Mouse (Mus musculus) forebrain, embryonic 10.5 days (tissue): ENCODE measurements around the gene Tex264. TPM values are rescaled to one million over a fixed set of nuclear protein-coding genes. Genes with fewer than 3 reads are reported as not detected.

Source experiments
- DNase-seq: peaks from one replicate; pipeline ENCODE4 v3.0.0-alpha.2; 2017; ENCODE audit warnings: low spot score; ENCODE audit errors: extremely low spot score
- H3K27ac ChIP-seq: fragments of 300-500 bp; sonication (generic); 2 replicates; pipeline ENCODE4 v1.5.1; 2016; ENCODE audit warnings: mild to moderate bottlenecking
- H3K27me3 ChIP-seq: fragments of 300-500 bp; sonication (generic); 2 replicates; pipeline ENCODE4 v1.6.1; 2016; ENCODE audit warnings: mild to moderate bottlenecking; ENCODE audit not compliant: poor library complexity, severe bottlenecking
- H3K36me3 ChIP-seq: fragments of 300-500 bp; sonication (generic); replicated peaks from 2 replicates; pipeline ENCODE4 v1.6.1; 2016; ENCODE audit warnings: mild to moderate bottlenecking, moderate library complexity
- H3K4me1 ChIP-seq: fragments of 300-500 bp; sonication (generic); 2 replicates; pipeline ENCODE4 v1.6.1; 2016
- H3K4me3 ChIP-seq: fragments of 300-500 bp; sonication (generic); 2 replicates; pipeline ENCODE4 v1.5.1; 2016; ENCODE audit warnings: mild to moderate bottlenecking, moderate library complexity
- H3K9me3 ChIP-seq: fragments of 300-500 bp; sonication (generic); 2 replicates; pipeline ENCODE4 v1.6.1; 2016; ENCODE audit warnings: mild to moderate bottlenecking, moderate library complexity
- WGBS: fragments of 180-500 bp; shearing (Covaris S2); methylation state at CpG from one replicate; pipeline ENCODE4 v1.1.7; 2016; 5-methylcytosine and 5-hydroxymethylcytosine counted together
- polyA plus RNA-seq: library from polyadenylated mRNA; unstranded; fragments of >200 nt; fragmentation: Nextera tagmentation; extraction: Ambion mirVana; gene quantifications from 2 replicates; pipeline ENCODE4 v1.2.1, GENCODE M21; 2016

Tex264 gene
- 25.6 and 26.5 TPM in 2 replicates for polyA plus RNA-seq

GRCm38 (mm10) chr9:106685249-106686101 lies at the start of gene Tex264:
Tex264 (minus strand) TSS chr9:106685927.
- peak within 1 kb of the TSS; percentile 73 for H3K4me3 ChIP-seq
- WGBS: under 1% methylated on average over 86 of the region's 86 CpGs
- peak; percentile 68 for DNase-seq
- H3K9me3 ChIP-seq: no peaks in the 10 kb centered on the region
- peaks cover 33% of the 10 kb centered on the region for H3K4me1 ChIP-seq
- H3K27me3 ChIP-seq: no peaks in the 10 kb centered on the region
- H3K36me3 ChIP-seq: peaks cover 22% of the 10 kb centered on the region
- H3K27ac ChIP-seq: peak within 1 kb of the TSS; percentile 87

GRCm38 (mm10) chr9:106733690-106734089 lies 48.0 kb upstream of the Tex264 start:
- 85% methylated on average over 2 of the region's 2 CpGs for WGBS
- H3K27ac ChIP-seq: no peak overlapping the region
- no peak for DNase-seq
- H3K27me3 ChIP-seq: no peaks in the 10 kb centered on the region
- no peaks in the 10 kb centered on the region for H3K4me1 ChIP-seq
- H3K4me3 ChIP-seq: no peak overlapping the region
- H3K36me3 ChIP-seq: peaks cover 14% of the 10 kb centered on the region
- H3K9me3 ChIP-seq: no peaks in the 10 kb centered on the region

GRCm38 (mm10) chr9:106729416-106729815 lies 43.7 kb upstream of the Tex264 start:
- H3K4me3 ChIP-seq: no peak overlapping the region
- H3K27me3 ChIP-seq: no peaks in the 10 kb centered on the region
- H3K36me3 ChIP-seq: no peaks in the 10 kb centered on the region
- no peak overlapping the region for H3K27ac ChIP-seq
- DNase-seq: no peak
- no peaks in the 10 kb centered on the region for H3K9me3 ChIP-seq
- H3K4me1 ChIP-seq: no peaks in the 10 kb centered on the region
- 89% methylated on average over 2 of the region's 2 CpGs for WGBS

GRCm38 (mm10) chr9:106726891-106727290 lies 41.2 kb upstream of the Tex264 start:
- WGBS: 100% methylated on average over 1 of the region's 1 CpGs
- H3K4me1 ChIP-seq: no peaks in the 10 kb centered on the region
- no peaks in the 10 kb centered on the region for H3K27me3 ChIP-seq
- H3K27ac ChIP-seq: no peak overlapping the region
- H3K36me3 ChIP-seq: peaks cover 11% of the 10 kb centered on the region
- no peak for DNase-seq
- no peak overlapping the region for H3K4me3 ChIP-seq
- no peaks in the 10 kb centered on the region for H3K9me3 ChIP-seq

- no peaks in the 10 kb centered on the region for H3K27me3 ChIP-seq
- no peak for DNase-seq
- no peak overlapping the region for H3K27ac ChIP-seq
- no peaks in the 10 kb centered on the region for H3K9me3 ChIP-seq
- H3K36me3 ChIP-seq: peaks cover 21% of the 10 kb centered on the region
- WGBS: 95% methylated on average over 2 of the region's 2 CpGs
- H3K4me3 ChIP-seq: no peak overlapping the region
- H3K4me1 ChIP-seq: no peaks in the 10 kb centered on the region
Observed at GRCm38 (mm10) chr9:106725435-106725834, 39.7 kb upstream of the Tex264 start.

GRCm38 (mm10) chr9:106724864-106725263 lies 39.1 kb upstream of the Tex264 start:
- H3K4me3 ChIP-seq: no peak overlapping the region
- WGBS: 89% methylated on average over 1 of the region's 1 CpGs
- H3K36me3 ChIP-seq: peaks cover 27% of the 10 kb centered on the region
- H3K4me1 ChIP-seq: no peaks in the 10 kb centered on the region
- DNase-seq: no peak
- H3K27me3 ChIP-seq: no peaks in the 10 kb centered on the region
- no peaks in the 10 kb centered on the region for H3K9me3 ChIP-seq
- no peak overlapping the region for H3K27ac ChIP-seq

- Histone ChIP-seq H3K4me3 (no peak overlapping the region), H3K9me3 (no peaks in the 10 kb centered on the region), H3K36me3 (peaks cover 94% of the 10 kb centered on the region), H3K4me1 (no peaks in the 10 kb centered on the region), H3K27me3 (no peaks in the 10 kb centered on the region), H3K27ac (no peak overlapping the region)
- 93% methylated on average over 4 of the region's 4 CpGs for whole genome bisulfite sequencing
- DNase-seq: no peak
Observed at GRCm38 (mm10) chr9:106716729-106717128, 31.0 kb upstream of the Tex264 start.

GRCm38 (mm10) chr9:106716232-106716631 lies 30.5 kb upstream of the Tex264 start:
- Histone ChIP-seq H3K4me3 (no peak overlapping the region), H3K9me3 (no peaks in the 10 kb centered on the region), H3K4me1 (no peaks in the 10 kb centered on the region), H3K27me3 (no peaks in the 10 kb centered on the region), H3K36me3 (peaks cover 97% of the 10 kb centered on the region), H3K27ac (no peak overlapping the region)
- 94% methylated on average over 2 of the region's 2 CpGs for WGBS
- DNase-seq: no peak

GRCm38 (mm10) chr9:106712470-106712869 lies 26.7 kb upstream of the Tex264 start:
- no peak for DNase-seq
- 93% methylated on average over 2 of the region's 2 CpGs for WGBS
- H3K27ac ChIP-seq: no peak overlapping the region
- H3K4me3 ChIP-seq: no peak overlapping the region
- peaks cover 97% of the 10 kb centered on the region for H3K36me3 ChIP-seq
- no peaks in the 10 kb centered on the region for H3K4me1 ChIP-seq
- no peaks in the 10 kb centered on the region for H3K27me3 ChIP-seq
- H3K9me3 ChIP-seq: no peaks in the 10 kb centered on the region

GRCm38 (mm10) chr9:106692973-106693481 lies 7.3 kb upstream of the Tex264 start:
- H3K9me3 ChIP-seq: no peaks in the 10 kb centered on the region
- H3K36me3 ChIP-seq: peaks cover 68% of the 10 kb centered on the region
- H3K27me3 ChIP-seq: no peaks in the 10 kb centered on the region
- no peak for DNase-seq
- 91% methylated on average over 11 of the region's 11 CpGs for WGBS
- no peak overlapping the region for H3K27ac ChIP-seq
- no peak overlapping the region for H3K4me3 ChIP-seq
- no peaks in the 10 kb centered on the region for H3K4me1 ChIP-seq

GRCm38 (mm10) chr9:106688834-106689233 lies 3.1 kb upstream of the Tex264 start:
- Histone ChIP-seq H3K4me1 (peaks cover 33% of the 10 kb centered on the region), H3K9me3 (no peaks in the 10 kb centered on the region), H3K4me3 (no peak overlapping the region), H3K27ac (no peak overlapping the region), H3K36me3 (peaks cover 28% of the 10 kb centered on the region), H3K27me3 (no peaks in the 10 kb centered on the region)
- DNase-seq: no peak
- WGBS: 88% methylated on average over 8 of the region's 8 CpGs

- no peak overlapping the region for H3K27ac ChIP-seq
- H3K27me3 ChIP-seq: no peaks in the 10 kb centered on the region
- 36% methylated on average over 8 of the region's 8 CpGs for WGBS
- H3K36me3 ChIP-seq: peaks cover 11% of the 10 kb centered on the region
- no peak overlapping the region; the same call in 1 of the 2 replicates for H3K4me3 ChIP-seq
- DNase-seq: peak; percentile 78
- peaks cover 33% of the 10 kb centered on the region for H3K4me1 ChIP-seq
- no peaks in the 10 kb centered on the region for H3K9me3 ChIP-seq
Observed at GRCm38 (mm10) chr9:106686983-106687650, 1.4 kb upstream of the Tex264 start.

GRCm38 (mm10) chr9:106684918-106685248 lies 844 bp downstream of the Tex264 start:
- Histone ChIP-seq H3K9me3 (no peaks in the 10 kb centered on the region), H3K4me3 (peak overlapping the region; percentile 73), H3K4me1 (peaks cover 33% of the 10 kb centered on the region), H3K27me3 (no peaks in the 10 kb centered on the region), H3K36me3 (peaks cover 27% of the 10 kb centered on the region), H3K27ac (peak overlapping the region; percentile 87)
- 5% methylated on average over 14 of the region's 14 CpGs for WGBS
- DNase-seq: peak; percentile 22
